Mouse (Mus musculus) kidney, adult 2 months (tissue): ENCODE measurements at regions not wholly inside any gene's neighbourhood (a gene's known extent, or its start where the extent isn't known, plus 50 kb on each side); places are given as distances from the start of the nearest gene placed in this dataset.

ENCODE experiments used
- DNase-seq: peaks from one replicate; pipeline ENCODE4 v3.0.0; 2021
- H3K27ac ChIP-seq: fragments of 200-500 bp; 2 replicates; pipeline ENCODE4 v1.5.1; 2012; ENCODE audit warnings: low read depth, low read length, control low read depth, inconsistent platforms; ENCODE audit not compliant: insufficient read depth
- H3K27me3 ChIP-seq: fragments of 200-500 bp; replicated peaks from 2 replicates; pipeline ENCODE4 v1.6.1; 2012; ENCODE audit warnings: mild to moderate bottlenecking, moderate library complexity, low read length, inconsistent platforms; ENCODE audit not compliant: control insufficient read depth, insufficient read depth
- H3K36me3 ChIP-seq: fragments of 200-500 bp; 2 replicates; pipeline ENCODE4 v1.6.1; 2012; ENCODE audit warnings: mild to moderate bottlenecking, moderate library complexity, low read length, inconsistent platforms; ENCODE audit not compliant: control insufficient read depth, insufficient read depth
- H3K4me1 ChIP-seq: fragments of 200-500 bp; 2 replicates; pipeline ENCODE4 v1.6.1; 2011; ENCODE audit warnings: low read length; ENCODE audit not compliant: control insufficient read depth, insufficient read depth
- H3K4me3 ChIP-seq: fragments of 200-500 bp; 2 replicates; pipeline ENCODE4 v1.5.1; 2011; ENCODE audit warnings: mild to moderate bottlenecking, low read depth, low read length, control low read depth; ENCODE audit not compliant: insufficient read depth
- CTCF ChIP-seq: fragments of 200-500 bp; conservative IDR thresholded peaks from 2 replicates; pipeline ENCODE4 v1.5.1; 2011; ENCODE audit warnings: low read depth, mild to moderate bottlenecking, control low read depth, low read length, moderate library complexity, mixed read lengths; ENCODE audit not compliant: insufficient read depth, insufficient read length
- POLR2A ChIP-seq: fragments of 200-500 bp; IDR thresholded peaks from one replicate; pipeline ENCODE4 v1.6.1; 2011; ENCODE audit warnings: low read depth, low read length, control low read depth
- WGBS: fragments of 180-500 bp; shearing (Covaris S2); methylation state at CpG from one replicate; pipeline ENCODE4 v1.1.7; 2018; 5-methylcytosine and 5-hydroxymethylcytosine counted together

DNA sequence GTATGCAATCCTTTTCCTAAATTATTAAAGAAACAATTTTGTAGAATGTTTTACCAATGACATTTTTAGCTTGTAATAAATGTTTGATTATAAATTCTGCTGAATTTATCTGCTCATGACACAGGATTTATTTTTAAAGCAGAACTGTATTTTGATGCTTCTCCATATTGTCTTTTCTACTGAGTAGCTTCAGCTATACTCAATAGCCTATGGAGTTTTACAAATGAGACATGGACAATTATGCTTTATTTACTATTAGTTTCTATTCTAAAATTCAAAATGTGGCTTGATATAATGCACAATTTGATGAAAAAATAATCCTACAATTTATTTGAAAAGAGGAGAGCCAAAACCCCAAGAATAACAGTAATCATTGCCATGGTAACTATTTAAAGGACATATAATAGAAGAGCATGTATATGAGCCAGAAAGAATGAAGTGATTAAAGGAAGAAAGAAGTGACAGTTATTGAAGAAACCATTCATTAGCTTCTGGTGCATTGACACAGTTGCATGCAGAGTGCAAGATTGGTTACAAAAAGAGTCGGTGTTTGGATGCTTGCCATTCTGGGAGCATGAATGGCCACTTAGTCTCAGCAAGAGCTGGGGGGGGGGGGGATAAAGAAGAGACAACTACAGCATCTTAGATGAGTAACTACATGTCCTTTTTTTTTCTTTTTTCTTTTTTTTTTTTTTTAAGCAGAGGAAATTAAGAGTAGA, 250.8 kb upstream of the Cadm2 start:
- Histone ChIP-seq H3K4me1 (no peaks in the 10 kb centered on the region), H3K27ac (no peak overlapping the region), H3K36me3 (no peaks in the 10 kb centered on the region), H3K4me3 (no peak overlapping the region), H3K27me3 (no peaks in the 10 kb centered on the region)
- DNase-seq: no peak
- TF ChIP-seq CTCF (no peak), POLR2A (no peak)
- 78% methylated on average over 1 of the region's 1 CpGs for WGBS

DNA sequence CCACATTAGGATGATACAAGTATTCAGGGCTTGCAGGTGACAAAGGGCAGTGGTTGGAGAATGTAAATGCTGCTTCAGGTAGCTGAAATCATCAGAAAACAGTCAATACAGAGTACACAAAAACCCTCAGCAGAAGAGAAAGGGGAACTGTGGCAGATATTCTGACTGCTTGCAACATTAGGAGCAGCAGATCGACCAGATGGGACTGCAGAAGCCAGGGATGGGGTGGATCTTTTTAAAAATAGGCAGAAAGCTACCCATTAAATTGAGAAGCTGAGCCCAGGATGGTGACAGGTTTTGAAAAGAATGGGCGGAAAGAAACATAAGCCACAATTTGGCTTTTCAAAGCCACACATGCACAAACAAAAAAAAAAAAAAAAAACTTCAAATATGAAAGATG, 229.5 kb upstream of the Cadm2 start:
- no peak for TF ChIP-seq CTCF
- no peak for TF ChIP-seq POLR2A
- Histone ChIP-seq H3K36me3 (no peaks in the 10 kb centered on the region), H3K4me3 (no peak overlapping the region), H3K27ac (no peak overlapping the region), H3K27me3 (no peaks in the 10 kb centered on the region), H3K4me1 (no peaks in the 10 kb centered on the region)
- DNase-seq: no peak
- WGBS: 61% methylated on average over 2 of the region's 2 CpGs

DNA sequence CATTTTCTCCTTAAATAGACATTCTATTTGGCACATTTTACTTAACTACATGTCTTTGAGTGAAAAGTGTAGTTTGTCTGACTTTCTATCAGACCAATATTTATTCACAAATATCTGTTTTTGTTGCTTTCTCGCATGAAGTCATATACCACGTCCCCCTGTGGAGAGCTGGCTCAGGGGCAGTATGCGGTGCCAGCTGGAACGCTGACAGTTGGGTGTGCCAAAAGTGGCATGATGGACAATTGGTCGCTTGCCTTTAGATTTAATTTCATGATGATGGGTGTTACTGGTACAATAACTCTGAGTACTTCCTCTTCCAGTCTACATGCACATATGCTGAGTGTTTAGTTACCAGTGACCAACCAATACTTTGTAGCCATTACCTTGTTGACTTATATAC, 223.8 kb upstream of the Cadm2 start:
- no peaks in the 10 kb centered on the region for H3K27me3 ChIP-seq
- DNase-seq: no peak
- WGBS: 79% methylated on average over 5 of the region's 5 CpGs
- no peaks in the 10 kb centered on the region for H3K36me3 ChIP-seq
- no peak overlapping the region for H3K4me3 ChIP-seq
- H3K27ac ChIP-seq: no peak overlapping the region
- no peak for TF ChIP-seq CTCF
- no peak for TF ChIP-seq POLR2A
- no peaks in the 10 kb centered on the region for H3K4me1 ChIP-seq

DNA sequence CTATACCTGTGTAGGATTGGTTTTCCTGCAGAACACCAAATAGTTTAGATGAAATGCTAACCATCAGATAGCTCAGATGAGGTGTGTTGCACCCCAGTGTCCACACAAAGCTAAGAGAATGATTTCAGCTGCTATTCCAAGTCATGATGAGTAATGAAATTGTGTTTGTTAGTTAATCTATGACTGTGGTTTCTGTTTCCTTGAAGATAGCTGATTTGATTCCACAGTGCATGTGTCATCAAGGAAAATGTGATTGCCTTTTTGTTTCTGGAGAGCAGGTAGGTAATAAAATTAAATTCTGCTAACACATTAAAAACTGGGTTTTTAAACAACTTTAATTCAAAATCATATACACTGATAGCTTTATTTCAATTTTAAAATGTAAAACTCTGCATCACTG, 176.5 kb upstream of the Cadm2 start:
- no peak overlapping the region for H3K4me3 ChIP-seq
- H3K4me1 ChIP-seq: no peaks in the 10 kb centered on the region
- DNase-seq: no peak
- TF ChIP-seq CTCF: no peak
- no peak for TF ChIP-seq POLR2A
- H3K36me3 ChIP-seq: no peaks in the 10 kb centered on the region
- no peak overlapping the region for H3K27ac ChIP-seq
- H3K27me3 ChIP-seq: no peaks in the 10 kb centered on the region

DNA sequence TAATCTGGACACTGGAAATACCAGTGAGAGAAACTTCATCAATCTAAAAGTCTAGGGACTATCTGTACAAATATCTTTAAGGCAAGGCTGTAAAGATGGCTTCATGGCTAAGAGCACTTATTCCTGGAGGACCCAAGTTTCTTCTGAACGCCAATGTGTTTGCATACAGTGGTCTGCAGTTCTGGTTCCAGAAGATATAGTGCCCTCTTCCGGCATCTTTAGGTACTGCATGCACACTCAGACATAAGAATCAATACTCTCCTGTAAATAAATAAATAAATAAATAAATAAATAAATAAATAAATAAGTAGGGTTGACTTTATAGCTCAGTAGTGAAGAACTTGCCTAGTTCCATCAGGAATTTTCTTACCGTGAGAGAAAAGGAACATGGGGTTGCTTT, 155.4 kb upstream of the Cadm2 start:
- H3K4me3 ChIP-seq: no peak overlapping the region
- DNase-seq: peak; percentile 19

DNA sequence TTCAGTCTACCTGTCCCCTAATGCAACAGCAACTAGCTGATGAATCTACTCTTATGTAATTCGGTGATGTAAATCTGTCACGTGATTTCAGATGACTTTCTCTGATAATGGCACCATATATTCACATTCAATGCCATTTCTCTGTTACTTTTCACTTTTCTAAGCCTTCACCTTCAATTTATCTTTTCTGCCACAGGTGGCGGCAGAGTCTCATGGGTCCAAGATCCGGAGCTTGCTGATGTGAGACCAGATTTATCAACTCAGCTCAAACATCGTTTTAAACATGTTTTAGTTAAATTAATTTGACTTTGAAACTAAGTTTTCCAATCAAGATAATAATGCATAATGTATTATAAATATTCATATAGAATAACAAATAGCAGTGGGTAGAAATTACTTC, 148.4 kb upstream of the Cadm2 start:
- Histone ChIP-seq H3K4me3 (no peak overlapping the region), H3K4me1 (no peaks in the 10 kb centered on the region), H3K27me3 (no peaks in the 10 kb centered on the region), H3K27ac (no peak overlapping the region), H3K36me3 (no peaks in the 10 kb centered on the region)
- TF ChIP-seq POLR2A (no peak), CTCF (no peak)
- 38% methylated on average over 5 of the region's 5 CpGs for WGBS
- DNase-seq: no peak

More for the DNA sequence above, 155.4 kb upstream of the Cadm2 start:
- Histone ChIP-seq H3K36me3 (no peaks in the 10 kb centered on the region), H3K27me3 (no peaks in the 10 kb centered on the region), H3K4me1 (no peaks in the 10 kb centered on the region), H3K27ac (no peak overlapping the region)
- TF ChIP-seq POLR2A (no peak), CTCF (no peak; the same call in 1 of the 2 replicates)
- WGBS: 50% methylated on average over 3 of the region's 3 CpGs

DNA sequence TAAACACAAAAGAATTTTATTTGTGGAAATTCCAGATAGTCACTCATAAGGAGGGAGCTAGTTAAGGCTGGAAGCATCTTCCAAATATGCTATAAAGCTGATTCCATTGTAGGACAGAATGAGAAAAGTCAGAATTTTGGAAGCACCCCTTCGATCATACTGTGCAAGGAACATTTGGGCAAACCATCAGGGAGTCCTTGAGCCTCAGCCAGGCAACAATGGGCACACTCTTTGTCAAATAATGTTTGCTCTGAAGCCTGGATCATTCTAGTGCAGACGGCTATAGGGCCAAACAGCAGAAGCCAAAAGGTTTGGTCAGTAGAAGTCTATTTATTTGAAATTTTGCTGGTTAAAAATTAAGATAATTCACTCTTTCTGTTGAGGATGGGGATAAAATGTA, 114.7 kb upstream of the Cadm2 start:
- Histone ChIP-seq H3K36me3 (no peaks in the 10 kb centered on the region), H3K27ac (no peak overlapping the region), H3K4me1 (no peaks in the 10 kb centered on the region), H3K27me3 (no peaks in the 10 kb centered on the region), H3K4me3 (no peak overlapping the region)
- DNase-seq: no peak
- no peak for TF ChIP-seq CTCF
- TF ChIP-seq POLR2A: no peak
- WGBS: 72% methylated on average over 2 of the region's 2 CpGs
